Mouse (Mus musculus) neutrophil, adult 65 days (primary cell): Measurements from ENCODE around the gene Sult1e1. TPM values are rescaled to one million over a fixed set of nuclear protein-coding genes. Genes with fewer than 3 reads are reported as not detected.

ENCODE experiments used
- total RNA-seq: library from RNA; stranded (reverse); gene quantifications from 2 replicates; pipeline ENCODE4 v1.2.4, GENCODE M21; 2023

Gene Sult1e1
- total RNA-seq: not detected in 2 replicates

GRCm38 (mm10) chr5:87591494-87591893 lies at the start of gene Sult1e1:
Gene Sult1e1 (minus strand): TSS chr5:87591594.

DNA sequence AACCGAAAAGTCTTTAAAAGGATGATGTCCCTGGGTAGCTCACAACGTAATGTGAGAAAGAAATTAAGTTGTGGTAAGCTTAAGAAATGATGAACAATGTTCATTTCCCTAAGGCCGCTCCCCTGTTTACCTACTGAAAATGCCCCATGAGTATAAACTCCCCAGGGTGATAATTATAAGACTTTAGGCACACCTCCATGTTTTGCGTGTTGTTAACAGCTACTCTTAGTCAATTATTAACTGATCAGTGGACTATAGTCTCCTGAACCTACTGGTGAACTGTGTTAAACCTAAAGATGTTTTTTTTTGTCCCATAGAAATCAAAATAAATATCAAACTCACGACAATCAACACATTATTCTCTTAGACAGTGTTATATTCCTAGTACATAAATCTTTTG lies 22.5 kb downstream of the Sult1e1 start, which contains the start of gene Sult1d1:
Sult1d1 (minus strand) TSS at position 183 of the 400 bp plus-strand sequence.

DNA sequence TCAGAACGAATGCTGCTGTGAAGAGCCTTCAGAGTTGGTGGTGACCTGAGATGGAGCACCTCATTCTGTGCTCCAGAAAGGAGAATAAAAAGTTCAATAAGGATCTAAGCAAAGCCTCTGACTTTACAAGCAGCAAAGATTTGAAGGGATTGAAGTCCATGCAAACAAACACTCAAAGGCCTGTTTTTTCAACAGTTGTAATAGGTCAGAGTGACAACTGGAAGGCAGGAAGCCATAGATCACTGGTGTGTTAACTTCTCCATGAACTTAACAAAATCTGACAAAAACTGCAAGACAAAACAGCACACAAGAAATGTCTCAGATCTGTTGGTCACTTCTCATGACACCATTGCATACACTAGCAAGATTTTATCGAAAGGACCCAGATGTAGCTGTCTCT lies 53.3 kb downstream of the Sult1e1 start, which contains the start of gene Sult1b1:
Sult1b1 (minus strand) TSS at position 85 of the 400 bp plus-strand sequence.

Other genes starting within 250 kb of the Sult1e1 start
- not detected in 2 replicates for gene Ugt2b38, start 167.4 kb downstream of the Sult1e1 start, total RNA-seq
- not detected in 2 replicates for gene Ugt2a2, start 109.3 kb downstream of the Sult1e1 start, total RNA-seq
- not detected in 2 replicates for gene Gm43638, start 104.8 kb downstream of the Sult1e1 start, total RNA-seq
- not detected in 2 replicates for gene Ugt2a1, start 100.7 kb downstream of the Sult1e1 start, total RNA-seq
- gene Sult1b1, start 53.4 kb downstream of the Sult1e1 start, total RNA-seq: not detected in 2 replicates
- gene Sult1d1, start 22.6 kb downstream of the Sult1e1 start, total RNA-seq: not detected in 2 replicates
- not detected in 2 replicates for gene Csn1s1, start 74.6 kb upstream of the Sult1e1 start, total RNA-seq
- not detected in 2 replicates for gene Csn2, start 108.0 kb upstream of the Sult1e1 start, total RNA-seq
- gene Csn1s2a, start 183.0 kb upstream of the Sult1e1 start, total RNA-seq: not detected in 2 replicates
- not detected in 2 replicates for gene Csn1s2b, start 216.5 kb upstream of the Sult1e1 start, total RNA-seq
- gene Prr27, start 234.1 kb upstream of the Sult1e1 start, total RNA-seq: not detected in 2 replicates